Mouse (Mus musculus) frontal cortex, postnatal 10 days (tissue): ENCODE results near the gene Fer1l4.

Source experiments
- DNase-seq, 2 experiments: peaks; one replicate each; pipeline ENCODE4 v3.0.0; 2022; ENCODE audit warnings: low spot score in 2 of 2, mixed read lengths in 1 of 2

Fer1l4 gene

DNA sequence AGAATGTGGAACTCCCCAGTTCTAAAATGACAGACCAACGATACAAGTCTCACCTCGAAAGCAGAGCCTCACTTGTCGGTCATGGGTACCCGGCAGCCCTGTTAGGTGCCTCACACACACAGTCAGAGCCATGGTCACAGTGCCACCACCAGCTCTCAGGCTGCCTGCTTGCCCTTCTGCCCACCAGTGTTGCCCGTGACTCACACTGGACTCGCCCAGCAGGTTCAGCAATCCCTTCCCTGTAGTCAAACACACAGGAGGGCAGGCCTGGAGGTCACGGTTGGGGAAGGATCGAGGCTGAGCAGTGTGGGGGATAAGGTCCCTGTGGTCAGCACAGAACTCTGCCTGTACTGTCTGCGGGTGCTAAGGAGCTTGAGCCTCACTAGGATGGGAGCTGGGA, at the start of gene Fer1l4:
Gene Fer1l4, minus strand, starts transcription at position 132 of the 400 bp plus-strand sequence.
- DNase-seq = no peak

DNA sequence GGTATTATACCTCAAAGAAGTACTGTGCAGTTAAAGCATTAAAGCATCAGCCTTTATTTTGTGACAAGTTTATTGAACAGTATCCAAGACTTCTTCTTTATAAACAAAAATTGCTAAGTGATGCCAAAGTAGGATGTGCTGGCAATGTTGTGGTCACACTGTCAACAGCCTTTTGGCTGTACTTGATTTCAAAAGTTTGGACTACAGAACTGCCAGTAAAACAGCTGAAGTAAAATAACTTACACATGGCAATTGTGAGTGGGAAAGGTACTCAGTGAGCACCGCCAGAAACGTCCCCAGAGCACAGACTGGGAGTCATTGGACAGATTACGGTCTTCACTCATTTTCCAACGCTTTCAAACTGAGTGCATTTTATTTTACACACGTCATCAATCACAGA, 39.2 kb upstream of the Fer1l4 start:
- DNase-seq = no peak

DNA sequence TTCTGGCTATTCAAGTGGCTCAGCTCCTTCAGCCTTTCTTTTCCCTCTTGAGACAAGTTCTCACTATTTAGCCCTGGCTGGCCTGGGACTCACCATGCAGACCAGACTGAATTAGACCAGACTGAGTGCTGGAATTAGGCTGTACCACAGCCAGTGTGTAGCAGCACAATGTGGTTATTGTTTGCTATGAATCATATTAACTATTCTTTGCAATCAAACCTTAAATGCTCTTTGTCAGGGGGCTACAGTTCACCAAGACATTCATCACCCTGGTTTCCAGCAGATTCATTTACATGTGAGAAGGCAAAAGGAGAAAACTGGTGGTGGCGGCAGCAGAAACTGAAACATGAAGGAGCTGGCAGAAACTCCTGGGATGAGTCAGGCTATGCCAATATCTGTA, 37.1 kb upstream of the Fer1l4 start:
- DNase-seq = no peak

DNA sequence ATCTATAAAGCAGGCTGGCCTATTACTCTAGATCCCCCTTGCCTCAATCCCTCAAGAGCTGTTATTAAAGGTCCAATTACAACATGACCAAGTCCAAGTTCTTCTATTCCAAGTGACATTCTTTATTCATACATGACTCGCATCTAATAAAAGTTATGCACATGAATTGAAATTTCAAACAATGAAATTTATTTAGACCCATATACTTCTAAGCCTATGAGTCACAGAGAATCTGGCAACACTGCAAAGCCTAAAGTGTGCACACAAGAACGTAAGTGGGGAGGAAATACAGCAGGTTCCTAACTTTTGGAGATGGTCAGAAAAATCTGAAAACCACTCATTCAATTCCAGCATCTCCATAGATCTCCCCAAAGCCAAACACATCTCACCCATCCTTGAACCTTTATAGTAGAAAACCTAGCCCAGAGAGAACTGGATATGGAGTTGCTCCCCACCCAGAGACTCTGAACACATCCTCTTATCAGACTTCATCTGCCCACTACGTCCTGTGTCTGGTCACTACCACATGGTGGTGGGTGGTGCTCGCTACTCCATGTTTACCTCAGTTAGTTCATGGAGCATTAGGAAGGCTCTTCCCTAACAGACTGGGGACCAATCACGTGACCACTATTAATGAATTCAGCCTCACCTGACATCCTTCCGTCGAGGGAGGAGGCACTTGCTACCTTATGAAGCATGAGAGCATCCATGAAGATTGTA, 34.8 kb upstream of the Fer1l4 start:
- DNase-seq = no peak

DNA sequence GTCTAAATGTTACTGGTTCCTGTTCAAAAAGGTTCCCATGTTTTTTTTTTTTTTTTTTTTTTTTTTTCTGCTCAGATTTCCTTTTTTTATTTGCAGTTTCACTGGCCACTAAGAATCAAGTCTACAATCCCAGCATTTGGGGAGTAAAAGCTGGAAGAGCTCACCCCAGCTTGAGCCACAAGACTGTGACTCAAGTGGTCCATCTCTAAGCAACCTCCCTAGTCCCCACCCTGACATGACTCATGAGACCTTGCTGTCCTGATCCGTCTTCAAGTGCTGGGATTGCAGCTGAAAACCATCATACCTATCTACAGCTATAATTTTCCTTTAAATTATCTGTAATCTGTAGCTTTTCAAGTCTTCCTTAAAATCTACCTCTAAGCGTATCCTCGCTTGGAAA, 31.8 kb upstream of the Fer1l4 start:
- no peak for DNase-seq

DNA sequence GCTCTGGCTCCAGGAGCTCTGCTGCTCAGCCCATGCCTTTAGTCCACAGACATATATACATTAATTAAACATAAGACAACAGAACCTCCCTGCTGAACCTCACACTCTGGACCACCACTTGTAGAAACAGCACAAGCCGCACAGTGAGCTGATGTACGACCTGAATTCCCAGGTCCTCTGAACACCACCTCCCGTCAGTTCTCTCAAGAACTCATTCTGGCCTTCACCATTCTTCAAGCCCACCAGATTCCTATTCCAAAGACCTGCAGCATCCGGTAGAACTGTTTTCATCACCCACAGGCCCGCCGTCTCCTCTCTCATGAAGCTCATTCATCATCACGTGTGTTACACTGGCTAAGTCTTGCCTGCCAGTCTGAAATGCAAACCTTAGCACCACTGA, 27.6 kb upstream of the Fer1l4 start:
- DNase-seq = no peak

DNA sequence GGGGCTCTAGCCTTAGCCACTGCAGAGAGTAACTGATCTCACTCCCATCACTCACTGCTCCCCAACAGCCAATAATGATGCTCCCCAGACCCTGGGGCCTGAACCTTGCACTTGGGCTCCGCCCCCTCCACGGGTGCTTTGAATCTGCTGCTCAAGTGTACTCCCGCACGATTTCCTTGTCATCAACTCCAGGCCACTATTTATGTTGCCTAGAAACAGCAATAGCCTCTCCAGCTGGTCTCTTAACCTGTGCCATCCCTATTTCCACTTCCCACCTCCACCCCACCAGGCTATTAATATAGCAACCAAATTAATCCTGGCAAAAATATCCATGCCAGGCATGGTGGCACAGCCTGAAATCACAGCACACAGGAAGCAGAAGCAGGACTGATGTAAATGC, 26.9 kb upstream of the Fer1l4 start:
- DNase-seq = no peak

DNA sequence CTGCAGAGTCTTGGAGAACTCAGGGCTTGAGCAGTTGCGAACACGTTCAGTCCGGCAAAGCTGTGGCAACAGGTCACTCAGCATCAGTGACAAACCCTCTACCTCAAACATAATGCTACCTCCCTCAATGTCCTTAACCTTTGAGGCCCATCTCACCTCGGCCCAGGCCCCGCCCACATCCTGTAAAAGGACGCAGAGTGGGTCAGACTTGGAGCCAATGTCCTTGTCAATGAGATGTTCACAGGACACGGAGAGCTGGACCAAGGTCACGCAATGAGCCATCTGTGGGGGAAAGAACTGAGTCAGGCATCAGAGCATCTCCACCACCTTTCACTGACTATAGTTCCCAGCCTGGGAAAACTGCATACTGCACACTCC, 26.4 kb upstream of the Fer1l4 start:
- no peak for DNase-seq

DNA sequence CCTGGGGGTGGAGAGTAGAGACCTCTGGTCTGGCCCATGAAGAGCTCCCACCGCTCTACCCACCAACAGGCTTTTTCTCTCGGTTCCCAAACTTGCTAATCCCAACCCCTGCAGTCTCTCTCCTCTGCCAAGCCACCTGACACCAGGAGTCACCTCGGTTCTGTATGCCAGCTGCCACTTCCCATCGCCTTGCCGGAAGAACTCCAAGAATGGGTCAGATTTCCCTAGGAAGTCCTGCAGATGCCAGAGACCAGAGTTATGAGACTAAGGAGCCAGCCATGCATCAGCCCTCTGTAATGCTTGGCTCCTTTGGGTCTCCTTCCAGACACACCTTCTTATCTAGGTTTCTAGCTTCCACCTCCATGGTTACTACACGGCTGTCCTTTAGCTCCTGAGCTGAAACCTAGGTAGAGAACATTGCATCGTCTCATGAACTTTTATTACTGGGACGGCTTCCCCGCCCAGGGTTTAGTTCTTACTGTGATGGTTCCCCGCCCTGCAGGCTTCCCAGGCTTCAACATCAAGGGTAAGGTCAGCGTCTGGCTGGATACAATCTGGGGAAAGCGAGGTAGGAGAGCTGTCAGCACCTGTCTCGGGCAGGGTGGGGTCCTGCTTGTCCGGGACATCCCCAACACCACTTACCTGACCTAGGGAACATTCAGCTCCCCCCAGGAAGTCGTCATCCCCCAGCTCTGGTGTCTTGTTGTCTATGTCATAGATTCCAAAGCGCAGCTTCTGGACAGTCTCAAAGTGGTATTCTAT, 25.9 kb upstream of the Fer1l4 start:
- DNase-seq = no peak

DNA sequence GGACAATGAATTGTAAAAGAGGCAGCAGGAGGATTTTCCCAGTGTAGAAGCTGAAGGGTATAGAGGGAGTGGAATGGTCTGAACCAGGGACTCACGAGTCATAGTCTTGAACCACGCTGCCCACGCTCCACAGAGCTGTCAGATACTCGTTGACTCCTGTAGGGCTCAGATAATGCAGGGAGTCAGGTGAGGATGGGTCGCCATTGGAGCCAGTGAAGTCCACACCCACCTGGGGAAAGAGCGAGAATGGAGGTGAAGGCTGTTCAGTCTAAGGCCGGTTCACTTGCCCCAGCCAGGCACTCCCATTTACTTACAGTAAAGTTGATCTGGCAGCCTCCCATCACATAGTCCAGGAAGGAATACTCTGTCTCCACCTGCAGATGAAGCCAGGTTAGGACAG, 24.7 kb upstream of the Fer1l4 start:
- DNase-seq = no peak

DNA sequence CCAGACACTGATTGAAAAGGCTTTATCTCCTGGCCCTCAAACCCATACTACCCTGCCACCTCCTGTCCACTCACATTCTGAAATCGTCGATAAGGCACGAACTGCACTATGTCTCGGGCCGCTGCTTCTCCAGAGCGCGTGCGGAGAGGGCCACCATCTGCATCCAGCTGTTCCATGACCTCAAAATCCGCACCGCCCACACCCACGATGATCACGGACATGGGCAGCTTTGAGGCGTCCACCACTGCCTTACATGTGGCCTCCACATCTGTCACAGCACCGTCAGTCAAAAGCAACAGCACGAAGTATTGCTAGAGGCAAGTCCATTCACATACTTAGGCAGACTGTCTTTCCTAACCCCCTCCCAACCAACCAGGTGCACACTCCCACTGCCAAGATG, 21.0 kb upstream of the Fer1l4 start:
- no peak for DNase-seq

DNA sequence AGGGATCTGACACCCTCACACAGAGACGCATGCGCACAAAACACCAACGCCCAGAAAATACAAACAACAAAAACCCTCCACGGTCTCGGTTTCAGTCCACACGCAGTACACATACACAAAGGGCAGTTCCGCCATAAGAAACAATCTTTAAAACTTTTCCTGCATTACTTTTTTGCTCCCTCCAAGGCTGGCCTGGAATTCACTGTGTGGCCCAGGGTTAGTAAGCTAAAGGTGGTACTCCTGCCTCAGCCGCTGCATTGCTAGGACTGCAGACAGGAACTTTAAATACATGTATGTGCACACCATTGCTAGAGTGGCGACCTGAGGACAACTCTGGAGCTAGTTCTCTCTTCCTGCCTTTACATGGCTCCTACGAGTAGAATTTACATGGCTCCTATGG, 18.5 kb upstream of the Fer1l4 start:
- no peak for DNase-seq

DNA sequence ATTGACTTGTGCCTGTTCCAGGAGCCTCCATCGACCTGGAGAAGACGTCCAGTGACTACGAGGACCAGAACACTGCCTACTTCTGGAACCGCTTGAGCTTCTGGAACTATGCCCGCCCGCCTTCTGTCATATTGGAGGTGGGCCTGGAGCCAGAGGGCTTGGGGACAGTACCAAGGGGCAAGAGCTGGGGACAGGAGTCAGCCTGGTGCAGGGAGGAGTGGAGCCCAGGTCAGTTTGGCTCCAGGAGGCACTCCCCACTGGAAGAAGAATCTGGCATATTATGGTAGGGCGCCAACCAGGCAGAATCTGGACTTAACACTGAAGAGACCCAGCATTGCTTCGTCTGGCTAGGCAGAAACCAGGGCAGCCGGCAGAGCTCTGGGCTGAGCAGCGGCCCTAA, 15.2 kb upstream of the Fer1l4 start:
- DNase-seq = no peak

DNA sequence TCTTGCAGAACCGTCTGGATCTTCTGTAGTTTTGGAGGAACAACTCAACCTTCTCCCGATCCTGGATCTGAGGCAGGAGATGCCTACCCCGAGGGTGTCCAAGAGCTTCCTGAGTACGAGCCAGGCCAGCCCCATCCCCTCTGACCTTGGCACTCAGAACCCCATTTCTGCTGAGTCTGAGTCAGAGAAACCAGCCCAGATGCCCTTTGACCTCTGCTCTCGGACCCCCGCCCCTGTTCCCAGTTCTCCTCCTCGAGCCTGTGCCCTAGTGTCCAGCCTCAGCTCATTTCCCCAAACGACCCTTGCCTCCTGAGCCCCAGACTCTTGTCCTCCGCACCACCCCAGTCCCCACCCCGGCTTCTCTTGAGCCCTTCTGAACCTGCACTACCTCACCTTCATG, 13.4 kb upstream of the Fer1l4 start:
- no peak for DNase-seq

DNA sequence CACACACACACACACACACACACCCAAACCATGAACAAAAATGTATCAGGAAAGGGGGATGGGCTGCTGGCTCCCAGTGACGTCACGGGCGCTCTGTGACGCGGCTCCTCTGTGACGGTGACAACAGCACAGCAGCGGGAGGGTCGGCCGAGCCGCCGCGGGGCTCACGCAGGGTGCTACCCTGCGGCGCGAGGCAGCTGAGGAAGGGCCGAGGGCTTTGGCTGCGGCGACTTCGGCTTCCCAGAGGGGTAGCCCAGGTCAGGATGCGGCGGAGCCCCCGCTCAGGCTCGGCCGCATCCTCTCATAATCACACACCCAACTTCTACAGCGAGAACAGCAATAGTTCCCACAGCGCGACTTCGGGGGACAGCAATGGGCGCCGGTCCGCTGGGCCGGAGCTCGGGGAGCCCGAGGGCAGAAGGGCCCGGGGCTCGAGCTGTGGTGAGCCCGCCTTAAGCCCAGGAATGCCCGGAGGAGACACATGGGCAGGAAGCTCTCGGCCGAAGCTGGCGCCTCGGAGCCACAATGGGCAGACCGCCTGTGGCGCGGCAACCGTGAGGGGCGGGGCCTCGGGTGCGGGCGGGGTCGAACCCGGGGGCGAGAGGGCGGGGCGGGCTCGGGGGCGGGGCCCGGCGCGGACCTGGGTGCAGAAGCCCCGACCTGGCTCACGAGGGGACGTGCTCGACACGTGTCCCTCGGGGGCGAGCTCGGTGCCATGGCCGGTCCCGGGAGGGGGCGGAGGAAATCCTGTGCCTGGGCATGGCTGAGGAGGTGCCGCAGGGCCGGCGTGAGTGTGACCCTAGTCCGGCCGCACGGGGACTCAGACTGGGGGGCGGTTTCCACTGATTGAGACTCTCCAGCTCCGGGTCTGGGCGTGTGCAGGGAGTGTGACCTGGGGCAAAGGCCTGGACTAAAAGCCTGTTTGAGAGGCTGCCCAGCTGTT, 12.6 kb upstream of the Fer1l4 start, which contains the start of gene Spag4:
Gene Spag4, plus strand, starts transcription at position 77 of the 943 bp plus-strand sequence.
- peak; percentile 48 to 68 for DNase-seq

DNA sequence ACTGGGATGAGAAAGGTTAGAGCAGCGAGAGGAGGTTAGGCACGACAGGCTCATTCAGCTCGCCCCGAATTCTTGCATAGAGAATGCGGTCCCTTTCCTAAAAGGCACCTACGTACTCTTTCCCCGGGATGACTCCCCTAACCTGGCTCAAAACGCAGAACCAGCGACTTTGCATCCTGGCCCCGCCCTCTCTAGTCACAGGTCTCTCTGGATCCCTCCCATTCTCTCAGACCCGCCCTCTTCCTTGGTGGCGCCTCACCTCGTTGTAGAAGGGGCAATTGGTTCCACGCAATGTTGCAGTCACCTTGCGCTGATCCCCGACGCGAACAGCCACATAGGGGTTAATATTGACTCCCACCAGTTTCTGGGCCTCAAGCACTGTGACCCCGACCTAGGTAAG, 4.8 kb downstream of the Fer1l4 start:
- DNase-seq = no peak

DNA sequence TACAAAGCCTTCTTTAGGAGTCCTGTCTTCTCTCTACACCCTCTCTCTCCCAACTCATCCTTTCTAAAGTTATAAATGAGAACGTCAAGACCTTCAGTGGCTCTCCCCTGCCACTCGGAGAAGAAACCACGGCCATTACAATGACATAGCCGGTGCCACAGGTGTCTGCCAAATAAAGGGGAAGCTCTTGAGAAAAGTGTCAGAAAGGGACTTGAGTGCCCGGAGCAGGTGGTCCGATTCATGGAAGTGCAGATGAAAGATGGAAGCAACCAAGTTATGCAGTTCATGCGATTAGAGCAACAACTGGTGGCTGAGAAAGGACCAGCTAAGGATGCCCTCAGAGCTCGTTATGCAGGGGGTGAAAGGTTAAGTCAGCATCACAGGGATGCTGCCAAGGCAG, 9.8 kb downstream of the Fer1l4 start:
- no peak for DNase-seq

DNA sequence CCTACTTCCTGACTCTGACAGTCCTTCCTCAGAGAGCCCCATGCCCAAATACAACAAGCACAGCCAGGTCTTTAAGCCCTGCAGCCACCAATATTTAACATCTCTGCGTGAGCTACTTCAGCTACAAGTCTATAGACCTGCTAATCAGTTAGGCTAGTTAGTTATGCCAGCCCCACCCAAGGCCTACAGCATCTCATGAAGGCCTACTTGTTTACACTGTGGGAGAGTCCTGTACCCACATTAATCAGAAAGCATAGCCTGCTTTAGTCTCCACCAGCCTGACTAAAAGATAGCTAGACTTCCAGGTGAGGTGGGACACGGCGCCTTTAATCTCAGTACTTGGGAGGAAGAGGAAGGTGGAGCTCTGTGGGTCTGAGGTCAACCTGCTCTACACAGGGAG, 13.4 kb downstream of the Fer1l4 start:
- no peak for DNase-seq

DNA sequence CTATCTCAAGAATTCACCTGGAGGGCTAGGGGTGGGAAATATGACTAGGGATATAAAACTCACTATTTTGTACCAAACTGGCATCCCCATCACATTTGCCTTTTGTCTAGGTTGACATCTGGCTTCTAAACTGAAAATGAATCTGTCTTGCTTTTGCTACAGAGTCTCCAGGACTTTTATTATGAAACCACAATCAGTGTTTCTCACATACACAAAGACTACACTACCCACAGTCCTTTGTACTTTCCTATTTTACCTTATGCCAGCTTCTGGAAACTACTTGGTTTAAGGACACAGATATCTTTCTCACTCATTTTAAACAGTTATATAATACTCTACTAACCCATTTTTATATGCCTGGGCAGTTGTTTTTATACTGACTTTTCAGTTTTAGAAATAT, 27.3 kb downstream of the Fer1l4 start:
- no peak for DNase-seq

DNA sequence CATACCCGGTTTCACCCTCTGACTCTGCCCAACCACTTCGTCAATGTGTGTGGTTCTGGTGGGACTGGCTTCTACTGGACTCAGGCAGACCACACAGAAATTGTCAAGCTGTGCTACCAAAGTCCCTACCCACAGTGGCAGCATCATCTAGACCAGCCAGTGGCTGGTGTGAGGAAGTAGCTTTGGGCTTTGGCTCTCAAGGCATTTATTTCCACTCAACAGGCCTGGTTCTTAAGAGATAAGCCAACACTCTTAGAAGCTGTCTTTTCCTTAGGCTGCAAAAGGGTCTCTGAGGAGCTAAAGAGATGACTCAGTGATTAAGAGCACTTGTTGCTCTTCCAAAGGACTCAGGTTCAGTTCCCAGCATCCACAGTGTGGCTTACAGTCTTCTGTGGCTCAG, 31.0 kb downstream of the Fer1l4 start:
- DNase-seq = no peak

DNA sequence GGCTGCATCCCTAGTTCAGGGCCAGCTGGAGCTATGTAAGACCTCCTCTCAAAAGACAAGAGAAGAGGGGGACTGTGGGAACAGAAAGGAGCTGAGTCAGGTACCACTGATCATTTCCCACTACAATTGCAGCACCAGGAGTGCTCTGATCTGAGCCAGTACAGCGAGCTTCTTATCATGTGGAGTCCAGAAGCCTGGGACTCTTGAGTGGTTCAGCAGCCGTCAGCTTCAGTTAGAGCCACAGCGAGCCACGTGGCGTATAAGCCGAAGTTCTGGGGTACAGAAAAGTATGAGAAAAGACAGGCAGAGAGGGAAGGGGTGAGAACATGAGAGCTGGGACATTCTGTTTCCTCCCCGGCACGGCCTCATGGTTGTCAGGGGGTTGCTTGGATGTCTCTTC, 31.5 kb downstream of the Fer1l4 start:
- DNase-seq = no peak

DNA sequence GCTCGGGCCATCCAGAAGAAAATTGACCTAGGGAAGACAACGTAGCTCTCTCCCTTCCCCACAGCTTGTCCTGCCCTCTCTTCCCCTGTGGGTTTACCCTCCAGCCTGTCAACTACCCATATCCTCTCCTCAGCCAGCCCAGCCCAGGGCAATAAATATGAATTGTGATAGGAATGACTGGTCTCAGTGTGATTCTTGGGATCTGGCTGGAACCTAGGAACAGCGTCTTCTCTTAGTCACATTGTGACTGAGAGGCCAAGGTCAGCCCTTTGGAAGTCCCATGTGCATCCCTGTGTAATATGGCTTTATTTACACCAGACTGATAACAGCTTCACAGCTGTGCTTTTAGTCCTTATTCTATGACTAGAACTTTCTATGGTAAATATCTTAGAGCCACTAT, 34.6 kb downstream of the Fer1l4 start:
- DNase-seq = no peak
